Mouse (Mus musculus) limb, embryonic 11.5 days (tissue): ENCODE results near the gene Mpped2. TPM values are rescaled to one million over a fixed set of nuclear protein-coding genes. Genes with fewer than 3 reads are reported as not detected.

Experiments used
- ATAC-seq: fragments of 200-750 bp; cut with Nextera tagmentation; 2 replicates; pipeline ENCODE4 v1.8.0; 2017; ENCODE audit warnings: low read depth; ENCODE audit not compliant: insufficient number of reproducible peaks, low FRiP score, low TSS enrichment
- DNase-seq: peaks from one replicate; pipeline ENCODE4 v3.0.0-alpha.2; 2015; ENCODE audit warnings: low spot score
- H3K27ac ChIP-seq: fragments of 300-500 bp; sonication (generic); replicated peaks from 2 replicates; pipeline ENCODE4 v1.5.1; 2014; ENCODE audit warnings: low read depth, mild to moderate bottlenecking, low read length
- H3K27me3 ChIP-seq: fragments of 300-500 bp; sonication (generic); 2 replicates; pipeline ENCODE4 v1.6.1; 2014; ENCODE audit warnings: mild to moderate bottlenecking, low read length, mixed read lengths; ENCODE audit not compliant: control insufficient read depth, insufficient read depth
- H3K36me3 ChIP-seq: fragments of 300-500 bp; sonication (generic); 2 replicates; pipeline ENCODE4 v1.6.1; 2014; ENCODE audit warnings: mild to moderate bottlenecking, low read length, moderate library complexity, mixed read lengths; ENCODE audit not compliant: control insufficient read depth, insufficient read depth
- H3K4me1 ChIP-seq: fragments of 300-500 bp; sonication (generic); 2 replicates; pipeline ENCODE4 v1.6.1; 2014; ENCODE audit warnings: low read length, mixed read lengths; ENCODE audit not compliant: control insufficient read depth, insufficient read depth
- H3K4me2 ChIP-seq: fragments of 300-500 bp; sonication (generic); 2 replicates; pipeline ENCODE4 v1.6.1; 2014; ENCODE audit warnings: low read depth, mild to moderate bottlenecking, moderate library complexity; ENCODE audit not compliant: severe bottlenecking
- H3K4me3 ChIP-seq: fragments of 300-500 bp; sonication (generic); 2 replicates; pipeline ENCODE4 v1.5.1; 2014; ENCODE audit warnings: low read depth, low read length
- H3K9ac ChIP-seq: fragments of 300-500 bp; sonication (generic); 2 replicates; pipeline ENCODE4 v1.6.1; 2014; ENCODE audit warnings: mild to moderate bottlenecking, low read length
- H3K9me3 ChIP-seq: fragments of 300-500 bp; sonication (generic); 2 replicates; pipeline ENCODE4 v1.6.1; 2016; ENCODE audit warnings: low read length; ENCODE audit not compliant: control insufficient read depth
- WGBS: fragments of 180-500 bp; shearing (Covaris S2); extraction: QIAGEN DNeasy Blood & Tissue Kit; methylation state at CpG from one replicate; pipeline ENCODE4 v1.1.7; 2014; 5-methylcytosine and 5-hydroxymethylcytosine counted together
- polyA plus RNA-seq: library from polyadenylated mRNA; unstranded; fragments of >200 nt; fragmentation: Nextera tagmentation; extraction: Ambion mirVana; gene quantifications from 2 replicates; pipeline ENCODE4 v1.2.1, GENCODE M21; 2014

The Mpped2 gene
- polyA plus RNA-seq, 1 experiment from 2014 or later: 98.0 TPM

DNA sequence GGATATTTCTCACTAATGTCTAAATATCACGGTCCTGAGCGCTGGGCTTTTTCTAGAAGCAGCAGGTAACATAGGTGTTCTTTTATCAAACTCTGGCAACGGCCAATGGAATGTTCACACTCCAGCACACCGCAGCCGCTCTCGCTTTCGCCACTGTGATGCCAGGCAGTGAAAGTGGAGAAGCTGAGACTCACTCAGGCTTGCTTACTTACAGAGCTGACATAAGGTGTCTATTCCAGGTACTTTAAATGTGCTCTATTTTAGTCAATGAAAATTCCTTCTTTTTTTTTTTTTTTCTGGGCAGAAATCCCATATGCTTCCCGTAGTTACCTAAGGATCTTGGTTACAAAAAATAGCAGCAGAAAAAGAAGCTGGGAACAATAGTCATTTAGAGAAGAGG, 18.8 kb upstream of the Mpped2 start:
- Histone ChIP-seq H3K27me3 (no peaks in the 10 kb centered on the region), H3K9ac (no peak overlapping the region), H3K27ac (no peak overlapping the region), H3K9me3 (no peaks in the 10 kb centered on the region), H3K36me3 (no peaks in the 10 kb centered on the region), H3K4me3 (no peak overlapping the region), H3K4me2 (no peak overlapping the region), H3K4me1 (no peaks in the 10 kb centered on the region)
- 87% methylated on average over 8 of the region's 8 CpGs for WGBS
- DNase-seq (peak; percentile 11), ATAC-seq (no peak)

DNA sequence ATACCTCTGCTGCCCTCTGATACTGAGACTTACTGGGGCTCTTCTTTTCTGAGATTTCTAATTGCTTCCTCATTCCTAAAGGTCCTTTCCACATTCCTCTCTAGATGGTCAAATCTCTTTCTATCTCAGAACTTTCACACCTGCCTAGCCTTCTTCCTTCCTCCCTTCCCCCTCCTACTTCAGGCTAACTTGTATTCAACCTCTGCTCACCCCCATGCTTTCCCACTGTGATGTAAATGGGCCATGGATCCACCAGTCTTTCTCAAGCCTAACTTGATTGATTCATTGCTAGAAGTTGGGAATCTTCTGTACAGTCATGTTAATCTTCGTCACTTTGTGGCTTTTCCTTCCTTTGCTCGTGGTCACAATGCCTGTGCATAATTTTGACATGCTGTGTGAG, 15.6 kb upstream of the Mpped2 start:
- ATAC-seq (no peak), DNase-seq (peak; percentile 17)
- H3K9me3 ChIP-seq: no peaks in the 10 kb centered on the region
- H3K4me2 ChIP-seq: no peak overlapping the region
- H3K4me3 ChIP-seq: no peak overlapping the region
- no peak overlapping the region for H3K9ac ChIP-seq
- peaks cover 2% of the 10 kb centered on the region; the same call in 1 of the 2 replicates for H3K4me1 ChIP-seq
- H3K27me3 ChIP-seq: no peaks in the 10 kb centered on the region
- 70% methylated on average over 2 of the region's 2 CpGs for WGBS
- H3K27ac ChIP-seq: no peak overlapping the region
- no peaks in the 10 kb centered on the region for H3K36me3 ChIP-seq

DNA sequence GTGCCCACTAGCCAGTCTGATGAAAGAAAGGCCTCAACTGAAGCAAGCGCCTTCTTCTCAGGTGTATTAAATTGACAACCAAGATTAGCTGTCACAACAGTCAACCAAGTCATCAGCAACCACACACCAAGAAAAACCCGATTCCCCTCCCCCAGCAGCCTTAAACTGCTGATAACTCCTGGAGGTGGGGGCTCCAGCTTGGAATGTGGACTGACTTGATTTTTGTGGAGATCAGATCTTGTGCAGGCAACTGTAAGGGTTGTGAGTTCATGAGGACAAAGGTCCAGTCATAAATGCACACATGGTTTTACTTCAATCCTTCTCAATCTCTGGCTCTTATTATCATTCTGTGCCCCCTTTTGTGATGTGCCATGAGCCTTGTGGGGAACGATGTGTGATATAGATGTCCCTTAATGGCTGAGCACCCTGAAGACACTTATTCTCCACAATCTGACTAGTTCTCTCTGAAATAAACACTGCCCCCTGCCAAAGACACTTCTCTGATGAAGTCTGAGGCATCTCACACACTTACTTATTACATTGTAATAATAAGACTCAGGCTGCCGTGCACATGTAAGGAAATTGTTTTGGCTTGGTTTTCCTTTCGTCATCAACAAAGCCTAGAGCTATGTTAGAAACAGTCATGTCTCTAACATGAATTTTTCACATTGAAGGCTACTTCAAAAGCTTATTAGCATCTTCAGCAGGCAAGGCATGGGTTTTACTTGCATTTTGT, 13.2 kb upstream of the Mpped2 start:
- Histone ChIP-seq H3K4me2 (no peak overlapping the region), H3K9ac (no peak overlapping the region), H3K27ac (no peak overlapping the region)

DNA sequence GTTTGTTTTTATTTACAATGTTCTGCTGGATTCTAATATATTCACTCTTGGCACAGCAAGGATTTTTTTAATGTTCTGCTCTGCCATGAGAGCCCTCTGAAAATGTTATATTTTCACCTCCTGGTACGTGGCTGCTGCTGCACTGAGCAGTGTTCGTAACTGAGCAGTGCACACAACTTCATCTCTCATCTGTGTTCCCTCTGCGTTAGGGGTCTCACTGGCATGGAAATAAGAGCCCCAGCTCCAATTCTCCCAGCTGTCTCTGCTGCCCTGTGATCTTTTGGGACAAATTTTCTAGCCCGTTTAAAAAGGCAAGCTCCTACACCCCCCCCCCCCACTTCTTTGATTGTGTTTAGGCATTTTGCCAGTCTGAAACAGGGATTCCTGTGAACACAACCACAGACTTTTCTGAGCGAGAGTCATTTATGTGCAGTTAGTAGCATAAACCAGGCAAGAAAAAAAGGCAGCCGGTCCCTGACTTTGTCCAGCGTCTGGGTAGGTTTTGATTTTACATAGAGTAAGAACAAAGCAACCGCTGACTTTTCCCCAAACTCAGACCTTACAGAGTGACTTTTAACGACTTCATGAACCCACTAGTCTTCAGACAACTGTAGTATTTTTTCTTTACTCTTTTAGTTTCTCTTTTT, 9.8 kb upstream of the Mpped2 start:
- no peaks in the 10 kb centered on the region for H3K36me3 ChIP-seq
- no peaks in the 10 kb centered on the region for H3K27me3 ChIP-seq
- peak overlapping the region; percentile 75 for H3K27ac ChIP-seq
- no peak overlapping the region for H3K4me3 ChIP-seq
- peaks cover 2% of the 10 kb centered on the region for H3K4me1 ChIP-seq
- WGBS: 15% methylated on average over 9 of the region's 9 CpGs
- no peaks in the 10 kb centered on the region for H3K9me3 ChIP-seq
- ATAC-seq (peak; percentile 58; the same call in 1 of the 2 replicates), DNase-seq (peak; percentile 49)
- no peak overlapping the region; the same call in 1 of the 2 replicates for H3K9ac ChIP-seq
- peak overlapping the region; percentile 13; the same call in 1 of the 2 replicates for H3K4me2 ChIP-seq

More for the DNA sequence above, 13.2 kb upstream of the Mpped2 start:
- Histone ChIP-seq H3K4me1 (peaks cover 2% of the 10 kb centered on the region), H3K36me3 (no peaks in the 10 kb centered on the region), H3K9me3 (no peaks in the 10 kb centered on the region), H3K4me3 (no peak overlapping the region), H3K27me3 (no peaks in the 10 kb centered on the region)
- DNase-seq (peak; percentile 20), ATAC-seq (no peak)
- 74% methylated on average over 5 of the region's 5 CpGs for WGBS

DNA sequence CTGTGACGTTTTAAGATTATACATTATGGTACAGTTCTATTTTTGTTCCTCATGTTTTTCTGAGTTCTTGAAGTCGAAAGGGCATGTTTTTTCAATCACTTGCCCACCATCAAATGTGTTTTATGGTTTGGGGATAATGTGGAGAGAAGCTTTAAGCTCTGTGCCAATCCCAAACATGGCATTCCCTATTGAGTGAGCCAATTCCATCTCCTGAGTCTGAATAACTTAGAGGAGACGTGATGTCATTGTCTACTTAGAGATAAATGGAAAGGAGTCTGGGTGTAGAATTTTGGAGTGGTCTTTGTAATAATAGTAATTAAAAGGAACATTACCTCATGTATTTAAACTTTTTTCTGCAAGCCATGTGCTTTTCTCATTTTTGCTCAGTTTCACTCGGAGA, 9.2 kb upstream of the Mpped2 start:
- no peaks in the 10 kb centered on the region for H3K9me3 ChIP-seq
- 49% methylated on average over 4 of the region's 4 CpGs for WGBS
- DNase-seq (no peak), ATAC-seq (no peak)
- no peaks in the 10 kb centered on the region for H3K36me3 ChIP-seq
- H3K4me1 ChIP-seq: peaks cover 2% of the 10 kb centered on the region
- no peaks in the 10 kb centered on the region for H3K27me3 ChIP-seq
- no peak overlapping the region for H3K4me3 ChIP-seq
- H3K9ac ChIP-seq: no peak overlapping the region
- no peak overlapping the region for H3K4me2 ChIP-seq
- peak overlapping the region; percentile 75 for H3K27ac ChIP-seq

DNA sequence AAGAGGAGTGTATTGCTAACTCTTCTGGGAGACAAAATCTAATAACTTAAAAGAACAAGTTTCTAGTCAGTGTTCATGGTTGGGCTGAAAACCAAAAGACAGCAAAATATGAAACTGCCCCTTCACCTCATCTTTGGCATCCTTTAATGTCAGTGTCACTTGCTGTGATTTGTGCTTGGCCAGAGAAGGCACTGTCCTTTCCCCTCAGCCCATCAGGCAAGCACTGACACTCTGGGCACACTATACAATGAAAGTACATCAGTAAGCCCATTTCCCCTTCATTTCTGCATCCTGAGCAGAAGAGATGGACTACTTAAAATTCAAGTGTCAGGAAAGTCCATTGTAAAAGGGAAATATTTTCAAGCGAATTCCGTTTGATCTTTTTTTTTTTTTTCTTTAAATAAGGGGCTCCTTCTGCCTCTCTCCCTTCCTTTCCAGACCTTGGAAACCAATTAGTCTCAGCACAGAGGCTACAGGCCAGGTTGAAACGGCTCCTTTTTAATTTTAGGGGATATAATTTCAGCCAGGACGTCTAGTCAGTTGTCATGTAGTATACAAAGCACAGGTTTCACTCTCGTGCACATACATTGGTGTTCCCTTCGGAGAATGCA, 1.2 kb upstream of the Mpped2 start:
- Histone ChIP-seq H3K4me1 (peaks cover 8% of the 10 kb centered on the region), H3K9me3 (no peaks in the 10 kb centered on the region), H3K9ac (no peak overlapping the region), H3K36me3 (no peaks in the 10 kb centered on the region), H3K27ac (no peak overlapping the region), H3K4me3 (no peak overlapping the region), H3K4me2 (peak overlapping the region; percentile 96; the same call in 1 of the 2 replicates), H3K27me3 (no peaks in the 10 kb centered on the region)
- DNase-seq (no peak), ATAC-seq (no peak)
- WGBS: 3% methylated on average over 6 of the region's 6 CpGs

DNA sequence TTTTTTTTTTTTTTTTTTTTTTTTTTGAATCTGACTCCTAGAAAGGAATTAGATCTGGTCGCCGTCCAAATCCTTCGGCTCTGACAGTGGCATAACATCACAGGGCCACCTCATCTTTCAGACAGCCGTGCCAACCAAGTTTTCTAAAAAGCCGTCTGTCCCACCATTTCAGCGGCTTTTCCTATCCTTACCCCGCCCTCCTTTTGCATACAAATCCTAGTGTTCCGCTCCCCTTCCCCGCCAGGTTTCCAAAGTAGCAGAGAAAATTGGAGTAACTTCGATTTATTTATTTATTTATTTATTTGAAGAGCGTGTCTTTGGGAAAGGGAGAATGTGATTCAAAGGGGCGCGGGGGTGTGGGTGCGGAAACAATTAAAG, 675 bp upstream of the Mpped2 start:
- peaks cover 8% of the 10 kb centered on the region for H3K4me1 ChIP-seq
- H3K4me2 ChIP-seq: peak overlapping the region; percentile 96
- ATAC-seq: no peak
- no peaks in the 10 kb centered on the region for H3K36me3 ChIP-seq
- under 1% methylated on average over 14 of the region's 14 CpGs for WGBS
- no peaks in the 10 kb centered on the region for H3K9me3 ChIP-seq
- H3K27ac ChIP-seq: peak overlapping the region; percentile 99
- no peaks in the 10 kb centered on the region for H3K27me3 ChIP-seq
- peak overlapping the region; percentile 80 for H3K4me3 ChIP-seq
- peak; percentile 58 for DNase-seq
- H3K9ac ChIP-seq: peak overlapping the region; percentile 99; the same call in 1 of the 2 replicates

DNA sequence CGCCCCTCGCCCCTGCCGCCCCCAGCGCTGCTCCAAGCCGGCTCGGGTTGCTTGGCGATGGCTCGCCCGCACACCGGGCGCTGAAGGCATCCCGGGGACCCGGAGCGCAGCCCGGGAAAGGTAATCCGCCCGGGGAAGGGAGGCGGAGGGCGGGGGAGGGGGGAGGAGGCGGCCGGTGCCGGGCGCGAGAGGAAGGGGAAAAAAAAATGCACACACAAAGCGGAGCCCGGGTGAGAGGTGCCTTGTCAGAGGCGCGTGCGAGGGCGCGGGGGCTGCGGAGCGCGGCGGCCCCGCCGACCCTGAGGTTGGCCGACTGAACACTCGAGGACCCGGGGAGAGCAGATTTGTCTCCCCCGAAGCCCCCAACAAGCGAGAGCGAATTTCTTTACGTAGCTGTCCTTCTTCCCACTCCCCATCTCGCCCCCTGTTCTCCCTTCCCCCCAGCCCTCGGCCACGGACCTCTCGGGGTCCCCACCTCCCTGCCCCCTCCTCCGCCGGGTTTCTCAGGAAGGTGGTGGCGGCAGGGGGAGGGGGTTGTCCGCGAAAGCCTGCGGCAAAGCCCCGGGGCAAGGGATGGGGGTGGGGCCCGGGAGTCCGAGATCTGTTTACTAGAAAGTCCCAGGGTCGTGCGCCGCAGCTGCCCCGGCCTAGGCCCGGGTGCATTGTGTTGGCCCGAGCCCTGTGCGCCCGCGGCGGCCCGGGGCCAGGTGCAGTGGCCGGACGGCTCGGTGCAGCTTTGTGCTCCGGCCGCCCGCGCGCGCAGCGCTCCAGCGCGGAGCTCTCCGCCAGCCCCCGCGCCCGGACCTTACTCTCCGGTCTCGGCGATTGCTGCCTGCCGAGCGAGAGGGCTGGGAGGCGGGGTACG, 865 bp downstream of the Mpped2 start:
- peak; percentile 86 for DNase-seq
- under 1% methylated on average over 75 of the region's 91 CpGs for WGBS
- Histone ChIP-seq H3K4me3 (peak overlapping the region; percentile 80), H3K27me3 (no peaks in the 10 kb centered on the region), H3K9me3 (no peaks in the 10 kb centered on the region), H3K36me3 (no peaks in the 10 kb centered on the region), H3K4me1 (peaks cover 8% of the 10 kb centered on the region), H3K9ac (peak overlapping the region; percentile 99), H3K27ac (peak overlapping the region; percentile 99), H3K4me2 (peak overlapping the region; percentile 96)
- peak; percentile 81 for ATAC-seq
